Mouse (Mus musculus): ENCODE data around the gene Cnga1.

The Cnga1 gene

DNA sequence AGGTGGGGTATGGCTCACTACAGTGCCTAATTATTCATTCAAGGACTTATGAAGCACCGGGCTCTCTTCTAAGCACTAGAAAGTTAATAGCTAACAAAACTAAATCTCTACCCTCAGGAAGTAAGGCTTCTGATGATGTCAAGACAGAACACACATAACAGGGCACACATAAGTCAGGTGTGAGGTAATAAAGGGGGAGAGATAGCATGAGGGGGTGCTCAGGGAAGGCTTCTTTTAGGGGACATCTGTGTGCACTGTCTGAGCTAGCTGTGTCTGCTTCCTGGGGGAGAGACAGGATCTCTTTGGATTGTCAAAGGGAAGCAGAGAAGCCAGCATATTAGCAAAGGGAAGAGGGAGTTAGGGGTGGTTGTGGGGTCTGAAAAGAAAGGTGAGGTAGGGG lies at the start of gene Cnga1:
Gene Cnga1, minus strand, starts transcription at position 101 of the 400 bp plus-strand sequence.
- no peak for DNase-seq (ENCODE audit: low spot score in 2 of 2)

DNA sequence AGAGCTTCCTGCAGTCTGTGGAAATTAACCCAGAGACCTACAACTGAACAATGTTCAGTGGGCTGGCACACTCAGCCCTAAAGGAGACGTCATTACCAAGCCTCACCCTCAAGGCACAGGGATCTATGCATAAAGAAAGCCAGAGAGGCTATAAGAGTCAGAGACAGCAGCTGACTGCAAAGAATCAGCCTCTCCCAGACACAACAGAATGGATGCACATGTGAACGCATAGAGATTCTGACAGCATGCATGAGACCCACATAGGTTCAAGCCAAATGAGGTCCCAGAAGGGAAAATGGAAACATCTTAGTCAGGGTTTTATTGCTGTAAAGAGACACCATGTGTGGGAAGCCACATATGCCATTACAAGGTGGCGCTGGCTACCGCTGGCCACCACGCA lies 46.4 kb upstream of the Cnga1 start:
- no peak for DNase-seq (ENCODE audit: low spot score in 2 of 2)

DNA sequence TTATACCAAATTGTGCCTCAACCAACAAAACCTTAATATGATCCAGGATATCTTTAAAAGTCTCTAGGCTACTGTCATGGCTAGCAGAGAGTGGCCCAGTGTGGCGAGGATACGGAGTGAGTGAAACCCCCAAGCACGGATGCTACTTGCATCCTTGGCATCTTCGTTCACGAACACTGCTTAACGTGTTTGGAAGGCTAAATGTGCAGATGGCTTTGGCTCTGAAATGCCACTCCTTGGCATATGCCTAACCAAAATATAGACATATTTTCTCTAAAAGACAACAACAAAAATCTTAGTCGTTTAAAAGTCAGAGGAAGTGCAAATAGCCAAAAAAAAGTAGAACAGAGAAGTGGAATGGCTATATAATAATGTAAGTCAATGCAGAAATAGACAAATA lies 45.5 kb upstream of the Cnga1 start:
- DNase-seq (ENCODE audit: low spot score in 2 of 2), result no peak

GRCm38 (mm10) chr5:72681451-72681850 lies 37.4 kb upstream of the Cnga1 start:
- no peak for DNase-seq (ENCODE audit: low spot score in 2 of 2)

DNA sequence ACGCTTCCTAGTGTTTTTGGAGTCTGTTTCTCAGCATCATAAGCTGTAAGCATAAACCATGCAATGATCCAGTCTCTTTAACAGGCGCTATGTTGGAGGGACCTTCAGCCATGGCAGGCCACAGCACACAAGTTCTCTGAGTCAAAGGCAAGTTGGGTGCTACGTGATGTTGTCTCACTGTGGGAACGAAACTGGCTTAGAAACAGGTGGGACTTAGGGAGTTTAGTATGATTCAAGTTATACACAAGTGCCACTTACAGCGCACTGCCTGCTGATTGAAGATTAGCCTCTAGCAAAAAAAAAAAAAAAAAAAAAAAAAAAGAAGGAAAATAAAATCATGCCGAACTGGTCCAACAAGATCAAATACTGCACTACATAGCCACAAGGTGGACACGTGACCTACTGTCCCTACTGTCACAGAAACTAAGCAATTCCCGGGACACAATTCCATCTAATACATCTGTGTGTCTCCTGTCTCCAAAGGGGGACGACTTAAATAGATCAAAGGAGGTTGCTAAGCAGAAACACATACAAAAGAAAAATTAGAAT lies 31.0 kb upstream of the Cnga1 start:
- no peak for DNase-seq (ENCODE audit: low spot score in 2 of 2)

GRCm38 (mm10) chr5:72671017-72671699 lies 27.1 kb upstream of the Cnga1 start:
- no peak for DNase-seq (ENCODE audit: low spot score in 2 of 2)

DNA sequence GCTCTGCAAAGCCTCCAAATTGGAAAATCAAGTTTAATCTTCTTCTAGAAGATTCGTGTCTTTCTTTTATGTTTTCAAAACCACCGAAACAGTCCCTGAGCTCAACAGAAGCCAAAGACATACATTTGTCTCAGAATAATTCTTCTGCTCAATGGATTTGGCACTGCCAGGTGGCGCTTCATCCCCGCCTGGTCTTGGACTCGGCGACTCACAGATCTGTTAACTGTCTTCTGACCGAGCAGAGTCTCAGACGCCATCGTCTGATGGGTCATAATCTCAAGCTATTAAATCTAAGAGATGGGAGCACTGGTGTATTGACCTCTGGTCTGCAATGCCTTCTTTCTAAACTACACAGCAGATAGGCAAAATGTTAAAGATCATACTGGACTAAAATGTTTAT lies 24.3 kb upstream of the Cnga1 start:
- DNase-seq (ENCODE audit: low spot score in 2 of 2), result no peak

DNA sequence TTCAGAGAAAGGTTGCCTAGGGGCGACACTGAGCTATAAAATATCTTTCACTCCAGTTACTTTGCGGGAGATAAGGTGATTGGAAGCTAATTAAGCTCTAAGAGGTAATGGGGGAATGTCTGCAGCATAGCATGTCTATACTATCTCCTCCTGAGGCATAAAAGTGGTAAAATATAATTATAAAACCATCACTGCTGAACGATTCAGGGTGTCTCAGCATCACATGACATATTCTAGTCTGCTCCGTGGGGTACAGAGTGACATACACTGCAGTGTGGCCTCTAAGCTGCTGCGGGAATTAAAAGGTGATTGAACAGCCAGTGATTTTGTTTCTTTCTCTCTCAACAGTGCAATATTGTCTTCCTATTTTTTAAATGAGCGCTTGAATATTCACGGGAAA lies 22.4 kb upstream of the Cnga1 start:
- no peak for DNase-seq (ENCODE audit: low spot score in 2 of 2)

DNA sequence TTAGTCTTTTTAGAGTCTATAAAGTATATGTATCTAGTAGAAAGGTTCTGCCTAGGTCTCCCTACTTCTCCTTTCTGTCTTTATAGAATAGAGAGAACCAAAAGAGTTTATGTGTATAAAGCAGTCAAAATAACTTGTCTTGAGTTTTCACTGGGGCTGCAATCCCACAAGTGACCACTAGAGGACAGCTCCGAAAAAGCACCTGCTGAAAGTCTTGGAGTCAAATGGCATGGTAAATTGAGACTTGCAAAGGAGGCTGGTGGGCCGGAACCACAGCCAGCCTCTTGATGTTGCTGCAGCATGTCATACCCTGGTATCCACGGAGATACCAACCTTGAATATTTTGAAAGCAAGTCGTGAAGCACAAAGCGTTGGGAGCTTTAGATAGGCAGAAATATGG lies 21.2 kb upstream of the Cnga1 start:
- DNase-seq (ENCODE audit: low spot score in 2 of 2), result peak in 1 of 2 experiments; percentile 40

GRCm38 (mm10) chr5:72664854-72665253 lies 20.8 kb upstream of the Cnga1 start:
- DNase-seq (ENCODE audit: low spot score in 2 of 2), result no peak

DNA sequence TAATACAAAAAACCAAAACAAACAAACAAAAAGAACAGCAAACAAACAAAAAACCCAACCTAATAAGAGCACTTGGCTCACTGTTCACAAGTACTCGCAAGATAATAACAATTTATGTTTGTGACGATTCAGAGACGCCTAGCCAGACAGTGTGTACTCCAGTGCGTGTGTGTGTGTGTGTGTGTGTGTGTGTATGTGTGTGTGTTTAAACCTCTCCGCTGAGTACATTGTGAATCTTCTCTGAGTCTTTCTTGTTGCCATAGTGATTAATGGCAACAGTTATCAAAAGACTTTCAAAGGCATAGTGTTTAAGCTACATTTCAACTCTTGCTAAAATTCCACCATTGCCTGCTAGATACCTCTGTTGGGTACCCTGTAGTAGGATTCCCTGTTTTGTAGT lies 20.1 kb upstream of the Cnga1 start:
- DNase-seq (ENCODE audit: low spot score in 2 of 2), result no peak

DNA sequence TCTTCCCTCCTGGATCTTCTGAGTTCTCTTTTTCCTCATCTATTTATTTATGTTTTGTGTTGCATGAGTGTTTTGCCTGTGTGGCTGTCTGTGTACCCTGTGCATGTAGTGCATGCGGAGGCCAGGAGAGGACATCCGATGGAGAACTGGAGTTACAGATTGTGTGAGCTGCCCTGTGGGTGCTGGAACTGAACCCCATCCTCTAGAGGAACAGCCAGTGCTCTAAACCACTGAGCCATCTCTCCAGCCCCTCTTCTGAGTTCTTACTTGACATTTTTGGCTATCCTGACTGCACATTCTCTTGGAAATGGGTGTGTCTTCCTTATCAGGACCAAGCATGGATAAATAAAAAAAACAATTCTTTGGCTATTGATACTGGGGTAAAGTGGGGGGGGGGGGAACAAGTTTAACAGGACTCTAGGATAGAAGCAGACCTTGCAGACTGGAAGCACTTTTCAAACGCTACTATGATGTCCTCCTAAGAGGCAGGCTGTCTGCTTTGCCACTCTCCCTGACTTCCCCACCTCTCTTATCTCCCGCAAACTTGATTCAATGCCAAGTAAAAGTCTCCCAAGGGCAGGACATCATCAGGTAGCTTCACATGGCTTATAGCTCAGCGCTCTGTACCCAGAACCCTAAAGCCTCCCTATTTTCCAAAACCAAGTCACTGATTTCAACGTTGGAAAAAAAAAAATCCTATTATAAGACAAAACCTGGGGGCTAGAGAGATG lies 17.1 kb upstream of the Cnga1 start:
- DNase-seq (ENCODE audit: low spot score in 2 of 2), result no peak

DNA sequence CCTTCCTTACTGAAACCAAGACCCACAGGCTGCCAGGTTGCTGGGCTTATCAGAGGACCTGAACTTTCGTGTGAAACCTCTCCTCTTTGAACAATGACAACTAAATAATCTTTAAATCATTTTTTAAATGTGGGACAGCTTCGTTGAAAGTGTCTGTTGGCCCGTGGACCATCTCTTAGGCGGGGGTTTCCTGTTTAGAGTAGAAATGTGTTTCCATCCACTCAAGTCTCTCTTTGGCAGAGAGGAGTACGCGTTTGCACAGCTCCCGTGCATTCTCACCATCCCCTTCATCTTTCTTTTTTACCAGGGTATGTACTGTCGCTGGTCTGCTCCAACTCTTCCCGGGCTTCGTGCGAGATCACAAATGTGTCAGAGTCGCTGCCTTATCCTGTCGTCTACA lies 14.3 kb upstream of the Cnga1 start:
- no peak for DNase-seq (ENCODE audit: low spot score in 2 of 2)

- no peak for DNase-seq (ENCODE audit: low spot score in 2 of 2)
Observed at GRCm38 (mm10) chr5:72656270-72656791, 12.3 kb upstream of the Cnga1 start.

DNA sequence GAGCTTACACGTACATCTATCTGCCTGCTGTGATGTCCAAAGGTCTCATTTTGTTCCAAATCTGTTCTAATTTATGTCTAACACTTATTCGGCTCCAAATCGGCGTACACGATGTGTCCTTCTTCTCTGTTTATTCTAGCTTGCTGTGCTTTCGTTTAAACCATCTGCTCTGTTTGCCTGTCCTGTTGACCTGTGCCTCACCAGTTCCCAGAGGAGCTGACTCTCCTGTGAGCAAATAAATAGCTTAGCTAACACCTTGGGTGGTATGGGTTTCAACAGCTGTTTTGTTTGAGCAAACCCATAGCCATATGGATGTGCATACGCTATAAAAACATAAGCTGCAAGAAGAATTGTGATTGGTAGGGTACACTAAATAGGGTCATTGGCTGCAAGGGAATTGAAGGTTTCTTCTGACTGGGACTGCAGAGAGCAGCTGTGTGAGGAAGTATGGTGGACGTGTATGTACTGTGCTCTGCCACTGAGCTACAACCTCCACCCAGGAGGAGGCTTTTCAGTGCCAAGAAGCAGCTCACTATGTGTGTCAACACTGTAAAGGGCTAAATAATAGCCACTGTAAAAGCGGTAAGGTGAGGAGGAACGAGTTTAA lies 9.1 kb upstream of the Cnga1 start:
- no peak for DNase-seq (ENCODE audit: low spot score in 2 of 2)

- DNase-seq (ENCODE audit: low spot score in 2 of 2), result no peak
Observed at GRCm38 (mm10) chr5:72648987-72649735, 5.1 kb upstream of the Cnga1 start.

DNA sequence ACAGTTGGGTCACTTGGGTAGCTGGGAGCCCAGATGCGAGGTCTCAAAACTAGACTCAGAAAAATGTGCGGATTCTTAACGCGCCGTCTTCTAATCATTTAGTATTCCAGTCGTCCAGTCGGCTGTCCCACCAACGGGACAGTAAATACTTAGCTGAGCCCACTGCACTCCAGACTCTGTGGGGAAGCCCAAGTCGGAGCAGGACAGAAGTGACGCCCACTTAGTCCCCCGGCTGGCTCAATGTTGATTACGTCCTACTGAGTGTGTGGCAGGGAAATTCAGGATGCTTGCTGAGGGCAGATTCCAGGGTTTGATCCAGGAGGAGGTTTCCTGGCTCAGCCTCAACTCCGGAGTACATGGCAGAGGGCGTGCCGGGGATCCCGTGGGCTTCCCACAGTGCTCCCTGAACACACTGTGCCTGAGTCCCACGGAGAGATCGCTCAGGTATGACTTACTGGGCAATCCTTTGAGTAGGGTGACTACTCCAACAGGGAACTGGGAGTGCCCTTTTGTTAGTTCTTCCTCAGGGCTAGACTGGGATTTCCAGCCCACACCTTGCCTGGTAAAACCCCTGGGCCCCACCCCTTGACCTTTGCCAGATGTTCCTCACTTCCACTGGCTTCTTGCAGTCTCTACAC lies 4.0 kb upstream of the Cnga1 start:
- no peak for DNase-seq (ENCODE audit: low spot score in 2 of 2)

GRCm38 (mm10) chr5:72647418-72647907 lies 3.4 kb upstream of the Cnga1 start, which contains the start of gene Nipal1:
TSS of gene Nipal1 (plus strand) at chr5:72647795.
- peak in 1 of 2 experiments; percentile 16 for DNase-seq (ENCODE audit: low spot score in 2 of 2)

DNA sequence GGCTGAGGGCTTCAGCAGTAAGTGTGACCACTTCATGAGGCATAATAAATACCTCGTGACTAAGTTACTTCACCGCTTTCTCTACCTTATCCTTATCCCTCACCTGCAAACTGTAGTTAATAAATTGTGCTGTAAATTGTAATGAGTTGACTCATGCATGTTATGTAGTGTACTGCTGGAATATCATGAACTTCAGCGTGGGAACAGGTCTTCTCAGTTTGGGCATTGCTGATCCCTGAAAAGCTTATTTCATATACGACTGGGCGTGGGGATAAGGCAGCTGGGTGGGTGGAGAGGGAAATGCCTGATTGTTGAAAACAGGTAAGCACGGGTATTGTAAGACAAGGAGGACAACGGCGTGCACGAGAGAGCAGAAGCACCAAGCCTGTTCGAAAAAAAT lies 2.9 kb upstream of the Cnga1 start:
- no peak for DNase-seq (ENCODE audit: low spot score in 2 of 2)

DNA sequence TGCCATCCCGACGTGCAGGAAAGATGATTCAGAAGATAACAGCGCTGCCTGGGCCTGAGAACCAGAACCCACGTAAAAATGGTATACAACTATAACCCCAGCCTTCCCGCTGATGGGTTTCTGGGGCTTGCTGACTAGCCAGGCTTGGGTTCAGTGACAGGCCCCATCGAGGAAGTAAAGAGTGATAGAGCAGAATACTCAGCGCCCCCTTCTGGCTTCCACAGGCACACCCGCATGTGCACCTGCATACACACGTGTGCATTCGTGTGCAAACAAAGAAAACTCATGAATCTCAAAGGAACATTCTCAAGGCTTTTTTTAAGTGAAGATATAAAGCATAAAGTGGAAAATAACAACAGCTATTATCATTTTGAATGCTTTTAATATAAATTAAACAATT lies 2.1 kb upstream of the Cnga1 start:
- no peak for DNase-seq (ENCODE audit: low spot score in 2 of 2)

- no peak for DNase-seq (ENCODE audit: low spot score in 2 of 2)
Observed at GRCm38 (mm10) chr5:72643655-72644054, 420 bp downstream of the Cnga1 start.
